Mouse (Mus musculus) c-Kit-negative CD71-positive TER-119-positive erythroid progenitor cells, embryonic 14.5 days (primary cell): Measurements from ENCODE around the gene Cdt1.

Experiments used
- DNase-seq: peaks from one replicate; pipeline ENCODE4 v3.0.0-alpha.2; 2013; ENCODE audit warnings: low read depth, low spot score

The Cdt1 gene

GRCm38 (mm10) chr8:122611295-122612133 is 43.7 kb downstream of the Cdt1 start, which contains the start of the genes Galns and Trappc2l:
Gene Galns, minus strand, starts transcription at chr8:122611463.
Gene Trappc2l, plus strand, starts transcription at chr8:122611640.
- peak; percentile 98 for DNase-seq

- DNase-seq = no peak
Observed at GRCm38 (mm10) chr8:122616181-122616905, 48.5 kb downstream of the Cdt1 start.

- DNase-seq = peak; percentile 58
Observed at GRCm38 (mm10) chr8:122617947-122618546, 50.2 kb downstream of the Cdt1 start.

- DNase-seq = peak; percentile 63
Observed at GRCm38 (mm10) chr8:122618660-122619378, 51.0 kb downstream of the Cdt1 start.

- no peak for DNase-seq
Observed at GRCm38 (mm10) chr8:122620446-122620845, 52.6 kb downstream of the Cdt1 start.

GRCm38 (mm10) chr8:122622727-122623126 is 54.9 kb downstream of the Cdt1 start, which contains the start of gene Pabpn1l:
Gene Pabpn1l, minus strand, starts transcription at chr8:122622739.
- no peak for DNase-seq
